Mouse (Mus musculus) ES-Bruce4 (cell line): Measurements from ENCODE around the gene Sprr2k. TPM values are rescaled to one million over a fixed set of nuclear protein-coding genes. Genes with fewer than 3 reads are reported as not detected.
"Not testable (repeated sequence)": the region's sequence is repeated elsewhere in the genome, so short reads cannot be mapped to it uniquely, and the experiment has no call there.

ENCODE experiments used
- H3K27ac ChIP-seq: 2 replicates; pipeline ENCODE4 v1.5.1; 2012; ENCODE audit warnings: low read length, inconsistent platforms; ENCODE audit not compliant: insufficient read depth
- H3K27me3 ChIP-seq: 2 replicates; pipeline ENCODE4 v1.6.1; 2012; ENCODE audit warnings: mild to moderate bottlenecking, low read length, inconsistent platforms; ENCODE audit not compliant: control insufficient read depth, poor library complexity, insufficient read depth, severe bottlenecking
- H3K36me3 ChIP-seq: 2 replicates; pipeline ENCODE4 v1.6.1; 2012; ENCODE audit warnings: inconsistent platforms, mild to moderate bottlenecking, low read length, moderate library complexity; ENCODE audit not compliant: control insufficient read depth, poor library complexity, insufficient read depth, severe bottlenecking
- H3K4me1 ChIP-seq: one replicate; pipeline ENCODE4 v1.8.1; 2011; ENCODE audit warnings: low read length; ENCODE audit not compliant: control insufficient read depth, insufficient read depth
- H3K4me3 ChIP-seq: 2 replicates; pipeline ENCODE4 v1.5.1; 2011; ENCODE audit warnings: low read depth, mild to moderate bottlenecking, low read length
- H3K9ac ChIP-seq: 2 replicates; pipeline ENCODE4 v1.6.1; 2012; ENCODE audit warnings: low read depth, mild to moderate bottlenecking, inconsistent platforms; ENCODE audit not compliant: poor library complexity, severe bottlenecking
- H3K9me3 ChIP-seq: replicated peaks from 2 replicates; pipeline ENCODE4 v1.6.1; 2012; ENCODE audit warnings: mild to moderate bottlenecking, low read length, inconsistent platforms; ENCODE audit not compliant: control insufficient read depth, poor library complexity, insufficient read depth, severe bottlenecking
- CTCF ChIP-seq: IDR thresholded peaks from one replicate; pipeline ENCODE4 v1.8.1; 2011; ENCODE audit warnings: low read depth, low read length
- EP300 ChIP-seq: IDR thresholded peaks from 2 replicates; pipeline ENCODE4 v1.6.1; 2011; ENCODE audit warnings: low read depth, low read length; ENCODE audit not compliant: insufficient read depth
- POLR2A ChIP-seq: IDR thresholded peaks from one replicate; pipeline ENCODE4 v1.8.1; 2011; ENCODE audit warnings: low read length; ENCODE audit not compliant: insufficient read depth
- polyA plus RNA-seq: library from polyadenylated mRNA; stranded (reverse); fragments of >200 nt; gene quantifications from 2 replicates; pipeline ENCODE4 v1.2.4, GENCODE M21; 2011; ENCODE audit warnings: low read depth; ENCODE audit not compliant: missing spikeins, insufficient read depth, insufficient read length

Sprr2k gene
- polyA plus RNA-seq, 1 experiment, result not detected

DNA sequence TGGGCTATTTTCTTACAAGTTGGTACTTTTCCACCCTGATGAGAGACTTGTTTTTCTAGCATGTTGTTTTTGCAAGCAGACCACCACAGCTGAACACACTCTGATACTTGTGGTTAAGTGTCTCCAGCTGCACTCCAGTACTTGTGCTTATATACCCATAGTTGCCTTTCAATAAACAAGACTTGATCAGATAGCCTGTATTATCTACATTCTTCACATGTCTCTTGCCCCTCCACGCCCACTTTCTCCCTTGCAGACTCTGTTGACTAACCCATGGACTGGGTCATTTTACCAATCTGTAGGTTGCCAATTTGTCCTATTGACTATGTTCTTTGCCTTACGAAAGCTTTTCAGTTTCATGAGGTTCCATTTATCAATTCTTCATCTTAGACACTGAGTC is 37.7 kb downstream of the Sprr2k start:
- no peaks in the 10 kb centered on the region for H3K4me1 ChIP-seq
- no peak overlapping the region for H3K27ac ChIP-seq
- TF ChIP-seq CTCF, result no peak
- TF ChIP-seq EP300, result no peak
- no peak for TF ChIP-seq POLR2A
- no peak overlapping the region for H3K4me3 ChIP-seq
- H3K27me3 ChIP-seq, result no peaks in the 10 kb centered on the region
- H3K9me3 ChIP-seq, result no peaks in the 10 kb centered on the region
- H3K9ac ChIP-seq, result no peak overlapping the region
- H3K36me3 ChIP-seq, result no peaks in the 10 kb centered on the region

DNA sequence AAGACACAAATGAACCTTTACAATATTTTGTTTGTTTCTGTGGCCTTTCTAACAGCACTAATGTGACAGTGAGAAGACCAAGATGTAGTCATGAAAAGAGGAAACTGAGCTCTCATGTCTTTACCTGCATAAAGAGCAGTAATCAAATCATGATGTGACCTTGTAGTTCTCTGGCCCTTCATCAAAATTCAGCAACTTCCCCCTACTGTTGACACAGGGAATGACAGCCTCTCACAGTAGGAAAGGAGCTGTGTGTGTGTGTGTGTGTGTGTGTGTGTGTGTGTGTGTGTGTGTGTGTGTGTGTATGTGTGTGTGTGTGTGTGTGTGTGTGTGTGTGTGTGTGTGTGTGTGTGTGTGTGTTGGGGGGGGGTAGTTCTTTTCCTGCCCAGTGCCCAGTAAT is 48.9 kb downstream of the Sprr2k start:
- not testable (repeated sequence) for H3K9ac ChIP-seq, H3K36me3 ChIP-seq, H3K4me1 ChIP-seq, H3K4me3 ChIP-seq, H3K9me3 ChIP-seq, H3K27me3 ChIP-seq, H3K27ac ChIP-seq

Other genes with a start within 250 kb of the Sprr2k start
- gene Sprr2a1, start 216.8 kb upstream of the Sprr2k start, polyA plus RNA-seq, result 1.4 and 1.7 TPM in 2 replicates
- gene Sprr2a2, start 216.7 kb upstream of the Sprr2k start, polyA plus RNA-seq, result 133 and 151 TPM in 2 replicates
- 36.5 and 39.1 TPM in 2 replicates for gene Sprr2a3, start 147.2 kb upstream of the Sprr2k start, polyA plus RNA-seq
- gene Sprr2b, start 116.0 kb upstream of the Sprr2k start, polyA plus RNA-seq, result not detected in 2 replicates
- gene Sprr2d, start 93.4 kb upstream of the Sprr2k start, polyA plus RNA-seq, result not detected in 2 replicates
- not detected in 2 replicates for gene Sprr2e, start 80.4 kb upstream of the Sprr2k start, polyA plus RNA-seq
- not detected in 2 replicates for gene Sprr2f, start 67.4 kb upstream of the Sprr2k start, polyA plus RNA-seq
- gene Sprr2h, start 46.9 kb upstream of the Sprr2k start, polyA plus RNA-seq, result not detected in 2 replicates
- gene Sprr2i, start 24.6 kb upstream of the Sprr2k start, polyA plus RNA-seq, result not detected in 2 replicates
- not detected in 2 replicates for gene Sprr2j-ps, start 14.5 kb upstream of the Sprr2k start, polyA plus RNA-seq
- gene Gm9774, start 3.2 kb upstream of the Sprr2k start, polyA plus RNA-seq, result 41.5 and 42.0 TPM in 2 replicates
- gene Sprr1b, start 6.2 kb downstream of the Sprr2k start, polyA plus RNA-seq, result not detected in 2 replicates
- gene Sprr3, start 26.1 kb downstream of the Sprr2k start, polyA plus RNA-seq, result not detected in 2 replicates
- 1.5 TPM in 1 of 2 replicates, not detected in the other for gene Sprr1a, start 53.3 kb downstream of the Sprr2k start, polyA plus RNA-seq
- gene Sprr4, start 67.9 kb downstream of the Sprr2k start, polyA plus RNA-seq, result not detected in 2 replicates
- gene 2310046K23Rik, start 101.9 kb downstream of the Sprr2k start, polyA plus RNA-seq, result not detected in 2 replicates
- gene Ivl, start 141.2 kb downstream of the Sprr2k start, polyA plus RNA-seq, result not detected in 2 replicates
- not detected in 2 replicates for gene Smcp, start 156.4 kb downstream of the Sprr2k start, polyA plus RNA-seq
- gene 2210017I01Rik, start 174.9 kb downstream of the Sprr2k start, polyA plus RNA-seq, result not detected in 2 replicates
- gene Lce6a, start 189.1 kb downstream of the Sprr2k start, polyA plus RNA-seq, result not detected in 2 replicates
- gene Lce1a1, start 215.7 kb downstream of the Sprr2k start, polyA plus RNA-seq, result not detected in 2 replicates
- gene Lce1b, start 224.3 kb downstream of the Sprr2k start, polyA plus RNA-seq, result not detected in 2 replicates
- not detected in 2 replicates for gene Lce1a2, start 237.7 kb downstream of the Sprr2k start, polyA plus RNA-seq
- not detected in 2 replicates for gene Lce1c, start 246.7 kb downstream of the Sprr2k start, polyA plus RNA-seq